Mouse (Mus musculus) forebrain, embryonic 14.5 days (tissue): ENCODE data around the gene Caskin2. TPM values are rescaled to one million over a fixed set of nuclear protein-coding genes. Genes with fewer than 3 reads are reported as not detected.
A peak's percentile ranks its signal among the peaks of the same experiment; 100 is the strongest.

Source experiments
- ATAC-seq: fragments of 200-750 bp; cut with Nextera tagmentation; 2 replicates; pipeline ENCODE4 v1.8.0; 2017; ENCODE audit warnings: mild to moderate bottlenecking, moderate library complexity
- DNase-seq: peaks from one replicate; pipeline ENCODE4 v3.0.0-alpha.2; 2015; ENCODE audit warnings: low spot score
- H3K27ac ChIP-seq: fragments of 300-500 bp; sonication (generic); 2 replicates; pipeline ENCODE4 v1.5.1; 2014; ENCODE audit warnings: low read depth, mild to moderate bottlenecking, control low read depth, low read length, moderate library complexity
- H3K27me3 ChIP-seq: fragments of 300-500 bp; sonication (generic); replicated peaks from 2 replicates; pipeline ENCODE4 v1.6.1; 2014; ENCODE audit warnings: low read length, control low read depth, mixed read lengths; ENCODE audit not compliant: control insufficient read depth, insufficient read depth
- H3K36me3 ChIP-seq: fragments of 300-500 bp; sonication (generic); 2 replicates; pipeline ENCODE4 v1.6.1; 2014; ENCODE audit warnings: low read length, control low read depth; ENCODE audit not compliant: control insufficient read depth, insufficient read depth
- H3K4me1 ChIP-seq: fragments of 300-500 bp; sonication (generic); 2 replicates; pipeline ENCODE4 v1.6.1; 2014; ENCODE audit warnings: antibody characterized with exemption, low read length, control low read depth; ENCODE audit not compliant: control insufficient read depth, insufficient read depth
- H3K4me2 ChIP-seq: fragments of 300-500 bp; sonication (generic); 2 replicates; pipeline ENCODE4 v1.6.1; 2014; ENCODE audit warnings: mild to moderate bottlenecking, control low read depth, low read length
- H3K4me3 ChIP-seq: fragments of 300-500 bp; sonication (generic); 2 replicates; pipeline ENCODE4 v1.5.1; 2014; ENCODE audit warnings: low read depth, low read length, control low read depth
- H3K9ac ChIP-seq: fragments of 300-500 bp; sonication (generic); 2 replicates; pipeline ENCODE4 v1.6.1; 2014; ENCODE audit warnings: mild to moderate bottlenecking, low read length, control low read depth, moderate library complexity
- H3K9me3 ChIP-seq: fragments of 300-500 bp; sonication (generic); replicated peaks from 2 replicates; pipeline ENCODE4 v1.6.1; 2016; ENCODE audit warnings: low read length, control low read depth, mixed read lengths; ENCODE audit not compliant: control insufficient read depth
- WGBS: fragments of 180-500 bp; shearing (Covaris S2); extraction: QIAGEN DNeasy Blood & Tissue Kit; methylation state at CpG from one replicate; pipeline ENCODE4 v1.1.7; 2014; 5-methylcytosine and 5-hydroxymethylcytosine counted together
- polyA plus RNA-seq: library from polyadenylated mRNA; unstranded; fragments of >200 nt; fragmentation: Nextera tagmentation; extraction: Ambion mirVana; gene quantifications from 2 replicates; pipeline ENCODE4 v1.2.1, GENCODE M21; 2014

Caskin2 gene
- polyA plus RNA-seq, 1 experiment from 2014 or later = 8.0 TPM

DNA sequence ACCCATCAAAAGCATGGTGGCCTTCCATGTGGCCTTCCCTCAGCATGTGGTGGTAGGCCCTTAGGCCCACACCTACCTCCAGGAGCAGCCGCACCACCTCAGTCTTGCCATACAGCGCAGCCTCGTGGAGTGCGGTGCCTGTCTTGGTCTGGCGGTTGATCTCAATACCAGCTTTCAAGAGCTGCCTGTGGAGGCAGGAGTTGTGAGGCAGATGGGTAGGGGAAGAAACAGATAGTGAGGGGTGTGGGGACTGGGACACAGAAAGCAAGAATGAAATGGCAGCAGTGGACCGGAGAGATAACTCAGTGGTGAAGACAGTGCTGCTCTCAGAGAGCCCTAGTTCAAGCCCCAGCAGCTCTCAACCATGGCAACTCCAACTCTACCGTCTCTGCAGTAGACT, 8.4 kb downstream of the Caskin2 start:
- Histone ChIP-seq H3K4me2 (no peak overlapping the region), H3K9ac (no peak overlapping the region), H3K4me1 (peaks cover 28% of the 10 kb centered on the region), H3K4me3 (no peak overlapping the region), H3K9me3 (no peaks in the 10 kb centered on the region), H3K27me3 (no peaks in the 10 kb centered on the region), H3K27ac (no peak overlapping the region), H3K36me3 (peaks cover 64% of the 10 kb centered on the region)
- 97% methylated on average over 7 of the region's 7 CpGs for WGBS
- DNase-seq = no peak
- ATAC-seq = no peak

- Histone ChIP-seq H3K4me1 (peaks cover 11% of the 10 kb centered on the region), H3K27ac (no peak overlapping the region), H3K4me2 (no peak overlapping the region), H3K36me3 (peaks cover 82% of the 10 kb centered on the region), H3K9ac (no peak overlapping the region), H3K27me3 (no peaks in the 10 kb centered on the region), H3K9me3 (no peaks in the 10 kb centered on the region), H3K4me3 (no peak overlapping the region)
- 93% methylated on average over 24 of the region's 24 CpGs for WGBS
- ATAC-seq (no peak), DNase-seq (no peak)
These were observed 10.2 kb downstream of the Caskin2 start for GRCm38 (mm10) chr11:115803072-115803709.

GRCm38 (mm10) chr11:115800981-115801380, 12.5 kb downstream of the Caskin2 start:
- Histone ChIP-seq H3K27ac (no peak overlapping the region), H3K9me3 (no peaks in the 10 kb centered on the region), H3K36me3 (peaks cover 93% of the 10 kb centered on the region), H3K4me3 (no peak overlapping the region), H3K4me2 (no peak overlapping the region), H3K4me1 (no peaks in the 10 kb centered on the region), H3K27me3 (no peaks in the 10 kb centered on the region), H3K9ac (no peak overlapping the region)
- ATAC-seq (no peak), DNase-seq (no peak)
- 88% methylated on average over 17 of the region's 18 CpGs for WGBS

DNA sequence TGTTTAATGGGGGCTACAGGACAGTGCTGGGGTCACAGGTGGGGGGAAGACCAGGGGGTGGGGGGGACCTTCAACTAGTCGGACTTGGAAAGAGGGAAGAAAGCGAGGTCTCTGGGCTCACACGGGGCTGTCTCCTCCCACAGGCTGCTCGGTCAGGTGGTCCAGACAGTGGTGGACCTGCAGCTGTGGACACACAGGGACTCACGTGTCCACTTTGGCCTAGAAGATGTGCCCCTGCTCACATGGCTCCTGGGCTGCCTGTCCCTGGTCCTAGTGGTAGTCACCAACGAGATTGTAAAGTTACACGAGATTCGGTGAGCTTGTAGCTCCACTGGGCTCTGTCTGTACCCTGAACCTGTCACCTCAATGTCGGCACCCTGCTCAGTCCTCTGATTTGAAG, 15.8 kb downstream of the Caskin2 start:
- WGBS = 92% methylated on average over 9 of the region's 9 CpGs
- Histone ChIP-seq H3K9me3 (no peaks in the 10 kb centered on the region), H3K4me2 (no peak overlapping the region), H3K4me3 (no peak overlapping the region), H3K27ac (no peak overlapping the region), H3K4me1 (no peaks in the 10 kb centered on the region), H3K36me3 (peaks cover 100% of the 10 kb centered on the region), H3K9ac (no peak overlapping the region), H3K27me3 (no peaks in the 10 kb centered on the region)
- no peak for DNase-seq
- no peak for ATAC-seq

GRCm38 (mm10) chr11:115796898-115797297, 16.5 kb downstream of the Caskin2 start:
- 85% methylated on average over 15 of the region's 15 CpGs for WGBS
- Histone ChIP-seq H3K4me1 (no peaks in the 10 kb centered on the region), H3K4me2 (no peak overlapping the region), H3K27me3 (no peaks in the 10 kb centered on the region), H3K9ac (no peak overlapping the region), H3K36me3 (peaks cover 100% of the 10 kb centered on the region), H3K4me3 (no peak overlapping the region), H3K27ac (no peak overlapping the region), H3K9me3 (no peaks in the 10 kb centered on the region)
- no peak for ATAC-seq
- no peak for DNase-seq

DNA sequence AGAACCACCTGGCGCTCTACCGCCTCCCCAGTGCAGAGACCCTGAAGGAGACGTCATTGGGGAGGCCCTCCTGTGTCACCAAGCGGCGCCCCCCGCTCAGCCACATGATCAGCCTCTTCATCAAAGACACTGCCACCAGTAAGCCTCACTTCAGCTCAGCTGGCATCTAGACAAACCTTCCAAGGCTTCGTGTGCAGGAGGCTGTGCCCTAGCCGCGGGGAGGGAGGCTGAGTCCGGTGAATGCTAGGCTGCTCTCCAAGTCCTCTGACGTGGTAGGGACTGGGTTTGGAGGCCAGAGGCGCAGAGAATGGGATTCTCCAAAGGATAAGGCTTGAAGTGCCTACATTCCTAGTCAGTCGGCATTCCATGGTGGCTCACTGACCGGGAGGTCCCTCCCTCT, 21.1 kb downstream of the Caskin2 start:
- Histone ChIP-seq H3K4me2 (no peak overlapping the region), H3K27ac (no peak overlapping the region), H3K4me3 (no peak overlapping the region), H3K27me3 (no peaks in the 10 kb centered on the region), H3K36me3 (peaks cover 93% of the 10 kb centered on the region), H3K4me1 (no peaks in the 10 kb centered on the region), H3K9me3 (no peaks in the 10 kb centered on the region), H3K9ac (no peak overlapping the region)
- DNase-seq (no peak), ATAC-seq (no peak)
- WGBS = 84% methylated on average over 14 of the region's 14 CpGs

DNA sequence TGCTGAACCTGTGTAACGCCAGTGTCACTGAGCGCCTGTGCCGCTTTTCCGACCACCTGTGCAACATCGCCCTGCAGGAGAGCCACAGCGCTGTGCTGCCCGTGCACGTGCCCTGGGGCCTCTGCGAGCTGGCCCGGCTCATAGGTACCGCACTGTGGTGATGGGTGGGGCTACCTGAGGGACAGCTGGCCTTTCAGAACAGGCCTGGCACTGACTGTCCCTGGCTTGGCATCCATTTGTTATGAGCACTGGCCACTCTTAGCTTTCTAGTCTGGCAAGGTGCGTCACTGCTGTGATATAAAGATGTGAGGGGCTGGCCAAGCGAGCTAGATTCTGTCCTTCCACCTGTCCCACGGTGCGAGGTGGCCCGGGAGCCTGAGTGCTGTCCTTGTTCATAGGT, 21.5 kb downstream of the Caskin2 start:
- H3K9ac ChIP-seq = no peak overlapping the region
- ATAC-seq = no peak
- H3K27ac ChIP-seq = no peak overlapping the region
- no peaks in the 10 kb centered on the region for H3K9me3 ChIP-seq
- no peaks in the 10 kb centered on the region for H3K4me1 ChIP-seq
- WGBS = 95% methylated on average over 16 of the region's 16 CpGs
- H3K27me3 ChIP-seq = no peaks in the 10 kb centered on the region
- no peak overlapping the region for H3K4me3 ChIP-seq
- no peak for DNase-seq
- H3K4me2 ChIP-seq = no peak overlapping the region
- peaks cover 93% of the 10 kb centered on the region for H3K36me3 ChIP-seq

- Histone ChIP-seq H3K4me1 (no peaks in the 10 kb centered on the region), H3K9me3 (no peaks in the 10 kb centered on the region), H3K27ac (no peak overlapping the region), H3K36me3 (peaks cover 77% of the 10 kb centered on the region), H3K27me3 (no peaks in the 10 kb centered on the region), H3K9ac (no peak overlapping the region), H3K4me2 (no peak overlapping the region), H3K4me3 (no peak overlapping the region)
- DNase-seq (no peak), ATAC-seq (no peak)
- WGBS = 93% methylated on average over 7 of the region's 7 CpGs
These were observed 23.7 kb downstream of the Caskin2 start for GRCm38 (mm10) chr11:115789787-115790186.

DNA sequence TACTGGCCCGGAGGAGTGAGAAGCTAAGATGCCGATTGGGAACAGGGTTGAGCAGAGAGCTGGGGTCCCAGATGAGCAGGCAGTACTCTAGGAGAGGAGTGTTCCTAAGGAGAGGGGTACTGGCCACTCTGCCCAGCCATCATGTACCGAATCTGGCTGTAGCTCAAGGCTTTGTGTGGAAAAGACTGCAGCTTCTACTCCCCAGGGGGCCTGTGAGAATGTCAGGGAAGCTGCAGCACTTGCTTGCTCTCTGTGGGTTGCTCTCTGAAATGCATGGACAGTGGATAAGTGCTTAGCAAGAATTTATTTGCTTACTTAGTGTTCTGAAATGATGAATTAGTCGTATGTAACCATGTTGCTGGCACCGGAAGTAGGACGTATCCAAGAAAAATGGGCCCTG, 27.0 kb downstream of the Caskin2 start:
- Histone ChIP-seq H3K27ac (no peak overlapping the region), H3K4me3 (no peak overlapping the region), H3K4me2 (no peak overlapping the region), H3K9me3 (no peaks in the 10 kb centered on the region), H3K27me3 (no peaks in the 10 kb centered on the region), H3K4me1 (no peaks in the 10 kb centered on the region), H3K9ac (0 out of 2 replicates have a peak overlapping the region, but pooled peaks have one; percentile 5), H3K36me3 (peaks cover 44% of the 10 kb centered on the region)
- WGBS = 78% methylated on average over 6 of the region's 6 CpGs
- ATAC-seq = no peak
- no peak for DNase-seq
